12 mouse cellular contexts compared by ENCODE assay signal in genomic region chrX:135560933-135561332, GRCm38 (mm10). TPM values are rescaled to one million over a fixed set of nuclear protein-coding genes. Genes with fewer than 3 reads are reported as not detected.
DNase-seq lines count a peak whose midpoint lies in the region; TF ChIP-seq lines count a peak whose summit lies in the region.
"Not testable (repeated sequence)": the region's sequence is repeated elsewhere in the genome, so short reads cannot be mapped to it uniquely, and the experiment has no call there.
"Had no signal": no experiment of that assay in that cellular context is flagged by ENCODE, and none has a peak within 500 bp of the region (broad histone marks: within the 10 kb centered on the region; RNA-seq: fewer than 3 reads in every experiment).

No protein-coding gene starts in this region.

- TF ChIP-seq EP300 in MEL (IDR thresholded peaks at IDR 0.05; ENCODE audit: low read depth in 1 of 2, low read length in 2 of 2) = not testable (repeated sequence)

- H3K79me2 ChIP-seq in MEL (ENCODE audit: control insufficient read depth, insufficient read depth, low read length, poor library complexity) = not testable (repeated sequence)

- H3K27ac ChIP-seq in MEL (ENCODE audit: control insufficient read depth, low read depth, low read length) = not testable (repeated sequence)

- peak; percentile 13 for DNase-seq in MEL (ENCODE audit: low read depth, low spot score)
- peak; percentile 3 for DNase-seq in cerebellum, adult 11-12 months
- peak; percentile 31 to 45 for DNase-seq in frontal cortex, postnatal 36 days (ENCODE audit: low spot score in 2 of 2)
- peak; percentile 42 for DNase-seq in induced T-regulatory cell, adult 2 months (ENCODE audit: low read depth)
- DNase-seq in layer of hippocampus, postnatal 14 days (ENCODE audit: low spot score in 2 of 2) = peak; percentile 9 to 15
- DNase-seq in lung, postnatal 25 days (ENCODE audit: low spot score) = peak; percentile 16
- peak; percentile 56 for DNase-seq in right cerebral cortex, postnatal 4 days
- peak; percentile 17 for DNase-seq in urinary bladder, postnatal 25 days (ENCODE audit: low spot score)

- H3K9me3 ChIP-seq in MEL (replicated peaks; ENCODE audit: insufficient read depth, low read length) = not testable (repeated sequence)

- not testable (repeated sequence) for H3K4me1 ChIP-seq in MEL (ENCODE audit: control insufficient read depth in 1 of 2, insufficient read depth in 2 of 2, low read length in 2 of 2)

- not testable (repeated sequence) for TF ChIP-seq RAD21 in MEL (IDR thresholded peaks at IDR 0.05; ENCODE audit: low read depth, low read length)

- H3K27me3 ChIP-seq in MEL (ENCODE audit: control insufficient read depth in 1 of 2, insufficient read depth in 2 of 2, low read length in 2 of 2) = not testable (repeated sequence)

- not testable (repeated sequence) for H3K4me3 ChIP-seq in MEL (ENCODE audit: control insufficient read depth in 1 of 2, insufficient read depth in 1 of 2, low read depth in 2 of 2, low read length in 2 of 2)

- TF ChIP-seq POLR2A in MEL (IDR thresholded peaks at IDR 0.05; ENCODE audit: control insufficient read depth in 1 of 2, insufficient read depth in 1 of 2, low read depth in 1 of 2, low read length in 2 of 2, poor library complexity in 1 of 2) = not testable (repeated sequence)

- TF ChIP-seq CTCF in MEL (IDR thresholded peaks at IDR 0.05 in 2 of 3, conservative IDR thresholded peaks at IDR 0.05 in 1 of 3; ENCODE audit: control insufficient read depth in 1 of 3, insufficient read depth in 1 of 3, low read depth in 2 of 3, low read length in 3 of 3, poor library complexity in 1 of 3, severe bottlenecking in 1 of 3) = peak; percentile 27 to 43 (median 28); a peak in 5 of 6 replicates

- H3K9ac ChIP-seq in MEL (ENCODE audit: control insufficient read depth, low read depth, low read length, poor library complexity, severe bottlenecking) = not testable (repeated sequence)

- not testable (repeated sequence) for H3K36me3 ChIP-seq in MEL (ENCODE audit: control insufficient read depth in 1 of 2, insufficient read depth in 2 of 2, low read length in 2 of 2)

RNA-seq across cellular contexts. Expression of gene Nxf7, which starts 37.6 kb away (rescaled TPM):
- 0.12 and 0.23 TPM in 2 replicates for total RNA-seq in MEL (2012; rRNA removed)
- polyA plus RNA-seq in MEL (2012; ENCODE audit: insufficient read depth in 1 of 2, insufficient read length in 2 of 2, low read depth in 1 of 2, low replicate concordance in 2 of 2, missing spikeins in 1 of 2) = 10 to 100 TPM in 1 of 2 experiments, not detected in 1; 11.3 TPM
- not detected for total RNA-seq in layer of hippocampus, postnatal 14 days (2021)
- total RNA-seq: G1E had no signal
- polyA plus RNA-seq: G1E; kidney, embryonic 15.5 days; midbrain, embryonic 11.5 days; neural tube, embryonic 15.5 days had no signal

Comparison
In these comparisons a context has a peak if more than half of its experiments do, and no peak if none do; other contexts are left out.
1. DNase-seq: peak in every context shown above with its lines; median percentile 56 in right cerebral cortex, postnatal 4 days; 42 in induced T-regulatory cell, adult 2 months; 38 in frontal cortex, postnatal 36 days; 17 in urinary bladder, postnatal 25 days; 16 in lung, postnatal 25 days; 13 in MEL; 12 in layer of hippocampus, postnatal 14 days; 3 in cerebellum, adult 11-12 months.